Mouse (Mus musculus) brain, embryonic 14.5 days (tissue): ENCODE measurements at regions not wholly inside any gene's neighbourhood (a gene's known extent, or its start where the extent isn't known, plus 50 kb on each side); places are given as distances from the start of the nearest gene placed in this dataset.

Experiments
- CTCF ChIP-seq: fragments of 200-500 bp; IDR thresholded peaks from 2 replicates; pipeline ENCODE4 v1.5.1; 2012; ENCODE audit warnings: inconsistent platforms, mild to moderate bottlenecking, moderate library complexity, borderline replicate concordance; ENCODE audit not compliant: insufficient read depth, insufficient read length; ENCODE audit errors: extremely low read depth
- POLR2A ChIP-seq: fragments of 200-500 bp; IDR thresholded peaks from 2 replicates; pipeline ENCODE4 v1.6.1; 2012; ENCODE audit warnings: mild to moderate bottlenecking, inconsistent platforms, borderline replicate concordance; ENCODE audit not compliant: poor library complexity, insufficient read depth, insufficient read length, severe bottlenecking; ENCODE audit errors: extremely low read depth

DNA sequence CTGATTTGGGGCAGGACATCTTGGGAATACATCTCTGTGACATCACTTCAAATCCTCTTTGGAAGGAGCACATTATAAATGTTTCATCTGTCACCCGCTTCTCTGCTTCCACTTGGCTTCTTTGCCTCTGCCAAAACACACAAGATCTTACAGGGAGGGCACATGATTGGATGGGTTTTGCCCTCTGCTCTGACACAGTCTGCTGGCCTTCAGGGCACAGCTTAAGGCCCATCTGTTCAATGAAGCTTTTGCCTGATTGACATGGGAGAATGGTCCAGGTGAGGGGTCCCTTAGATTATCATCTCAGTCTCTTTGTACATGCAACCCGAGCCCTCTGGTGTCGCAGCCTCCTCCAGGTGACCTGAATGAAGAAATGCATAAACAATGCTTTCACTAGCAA, 612.7 kb upstream of the Fam92a start:
- TF ChIP-seq CTCF = no peak
- TF ChIP-seq POLR2A = no peak
